Mouse (Mus musculus): Measurements from ENCODE around the gene Gdpd1. TPM values are rescaled to one million over a fixed set of nuclear protein-coding genes. Genes with fewer than 3 reads are reported as not detected.
A peak's percentile ranks its signal among the peaks of the same experiment; 100 is the strongest.

The Gdpd1 gene
- polyA plus RNA-seq, 1 experiment from 2014 or later: 54.8 TPM

- DNase-seq (ENCODE audit: low spot score): no peak
- Histone ChIP-seq H3K27me3 (ENCODE audit: control insufficient read depth, insufficient read depth, low read length) (no peaks in the 10 kb centered on the region), H3K36me3 (ENCODE audit: control insufficient read depth, insufficient read depth, low read length) (no peaks in the 10 kb centered on the region), H3K9ac (ENCODE audit: low read length) (peak within 1 kb of the TSS; percentile 78), H3K4me1 (replicated peaks; ENCODE audit: control insufficient read depth, insufficient read depth) (no peaks in the 10 kb centered on the region), H3K9me3 (ENCODE audit: control insufficient read depth, low read length) (no peaks in the 10 kb centered on the region), H3K27ac (replicated peaks) (peak within 1 kb of the TSS; percentile 88), H3K4me2 (replicated peaks; ENCODE audit: low read depth) (peak within 1 kb of the TSS; percentile 86), H3K4me3 (ENCODE audit: low read depth, low read length) (peak within 1 kb of the TSS; percentile 74)
- WGBS: under 1% methylated on average over 14 of the region's 14 CpGs
- no peak for TF ChIP-seq CTCF (IDR thresholded peaks at IDR 0.05; ENCODE audit: low read depth)
- no peak for ATAC-seq (ENCODE audit: low FRiP score, low TSS enrichment)
Measured at GRCm38 (mm10) chr11:87108409-87108754, 34.5 kb upstream of the Gdpd1 start, which contains the start of gene Prr11. Gene Prr11 (minus strand): TSS chr11:87108708.

- H3K27ac ChIP-seq (replicated peaks): peak overlapping the region; percentile 78
- H3K36me3 ChIP-seq (ENCODE audit: control insufficient read depth, insufficient read depth, low read length): no peaks in the 10 kb centered on the region; the same call in 1 of the 2 replicates
- WGBS: 51% methylated on average over 2 of the region's 2 CpGs
- ATAC-seq (ENCODE audit: low FRiP score, low TSS enrichment) (no peak), DNase-seq (ENCODE audit: low spot score) (no peak)
- peak overlapping the region; percentile 78; the same call in 1 of the 2 replicates for H3K9ac ChIP-seq (ENCODE audit: low read length)
- H3K4me2 ChIP-seq (replicated peaks; ENCODE audit: low read depth): peak overlapping the region; percentile 86
- peaks cover 7% of the 10 kb centered on the region; the same call in 1 of the 2 replicates for H3K4me1 ChIP-seq (replicated peaks; ENCODE audit: control insufficient read depth, insufficient read depth)
- H3K27me3 ChIP-seq (ENCODE audit: control insufficient read depth, insufficient read depth, low read length): no peaks in the 10 kb centered on the region
- H3K4me3 ChIP-seq (ENCODE audit: low read depth, low read length): peak overlapping the region; percentile 87
- no peaks in the 10 kb centered on the region for H3K9me3 ChIP-seq (ENCODE audit: control insufficient read depth, low read length)
- TF ChIP-seq EP300 (optimal IDR thresholded peaks at IDR 0.05) (no peak), CTCF (IDR thresholded peaks at IDR 0.05; ENCODE audit: low read depth) (no peak)
Measured at GRCm38 (mm10) chr11:87087142-87087541, 13.3 kb upstream of the Gdpd1 start.

DNA sequence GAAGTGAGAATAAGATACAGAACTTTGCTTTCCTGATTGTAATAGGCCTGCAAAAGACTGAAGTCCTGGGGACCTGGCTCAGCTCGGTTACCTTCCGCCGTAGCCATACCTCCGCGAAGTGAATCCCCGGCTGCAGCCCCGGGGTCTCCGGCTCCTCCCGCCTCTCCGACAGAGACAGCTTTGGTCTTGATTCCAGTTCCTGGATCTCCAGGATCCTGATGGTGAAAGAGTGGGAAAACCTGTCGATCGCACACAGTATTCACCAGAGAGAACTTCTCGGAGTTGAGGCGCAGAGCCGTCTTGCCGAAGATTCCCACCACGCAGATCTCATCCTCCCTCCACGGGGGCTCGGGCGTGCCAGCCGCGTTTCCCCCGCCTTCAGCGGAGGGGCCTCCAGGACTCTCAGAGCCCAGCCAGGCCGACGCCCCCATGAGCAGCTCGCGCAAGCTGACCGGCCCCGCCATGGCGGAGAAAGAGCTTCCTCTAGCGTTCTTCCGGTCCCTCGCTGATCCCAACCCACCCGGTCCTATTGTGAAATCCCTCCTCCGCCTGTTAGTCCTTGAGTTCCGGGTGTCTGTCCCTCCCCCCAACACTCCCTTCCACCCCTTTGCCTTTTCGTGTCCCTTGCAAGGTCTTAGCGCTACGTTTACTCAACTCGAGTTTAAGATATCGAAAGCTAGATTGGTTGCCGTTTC lies 12.6 kb upstream of the Gdpd1 start, which contains the start of gene Smg8:
Smg8 (minus strand) TSS at position 485 of the 695 bp plus-strand sequence.
- Histone ChIP-seq H3K27me3 (ENCODE audit: control insufficient read depth, insufficient read depth, low read length) (no peaks in the 10 kb centered on the region), H3K4me1 (replicated peaks; ENCODE audit: control insufficient read depth, insufficient read depth) (peaks cover 7% of the 10 kb centered on the region; the same call in 1 of the 2 replicates), H3K27ac (replicated peaks) (peak within 1 kb of the TSS; percentile 78), H3K4me3 (ENCODE audit: low read depth, low read length) (peak within 1 kb of the TSS; percentile 87), H3K4me2 (replicated peaks; ENCODE audit: low read depth) (peak within 1 kb of the TSS; percentile 86), H3K9me3 (ENCODE audit: control insufficient read depth, low read length) (no peaks in the 10 kb centered on the region), H3K36me3 (ENCODE audit: control insufficient read depth, insufficient read depth, low read length) (no peaks in the 10 kb centered on the region; the same call in 1 of the 2 replicates), H3K9ac (ENCODE audit: low read length) (peak within 1 kb of the TSS; percentile 78)
- ATAC-seq (ENCODE audit: low FRiP score, low TSS enrichment) (peak; percentile 93), DNase-seq (ENCODE audit: low spot score) (peak; percentile 89)
- under 1% methylated on average over 43 of the region's 43 CpGs for WGBS
- 0 out of 2 replicates have a peak, but pooled peaks have one; percentile 8 for TF ChIP-seq CTCF (IDR thresholded peaks at IDR 0.05; ENCODE audit: low read depth)
- TF ChIP-seq EP300 (optimal IDR thresholded peaks at IDR 0.05): no peak

- Histone ChIP-seq H3K27me3 (ENCODE audit: control insufficient read depth, insufficient read depth, low read length) (no peaks in the 10 kb centered on the region), H3K4me3 (ENCODE audit: low read depth, low read length) (peak overlapping the region; percentile 87), H3K36me3 (ENCODE audit: control insufficient read depth, insufficient read depth, low read length) (peaks cover under 1% of the 10 kb centered on the region), H3K9me3 (ENCODE audit: control insufficient read depth, low read length) (no peaks in the 10 kb centered on the region), H3K4me1 (replicated peaks; ENCODE audit: control insufficient read depth, insufficient read depth) (peaks cover 7% of the 10 kb centered on the region; the same call in 1 of the 2 replicates), H3K27ac (replicated peaks) (no peak overlapping the region), H3K9ac (ENCODE audit: low read length) (peak overlapping the region; percentile 78), H3K4me2 (replicated peaks; ENCODE audit: low read depth) (peak overlapping the region; percentile 86)
- TF ChIP-seq EP300 (optimal IDR thresholded peaks at IDR 0.05) (no peak), CTCF (IDR thresholded peaks at IDR 0.05; ENCODE audit: low read depth) (no peak)
- ATAC-seq (ENCODE audit: low FRiP score, low TSS enrichment): no peak
- WGBS: 69% methylated on average over 13 of the region's 13 CpGs
- DNase-seq (ENCODE audit: low spot score): no peak
Measured at GRCm38 (mm10) chr11:87085461-87085860, 11.6 kb upstream of the Gdpd1 start.

DNA sequence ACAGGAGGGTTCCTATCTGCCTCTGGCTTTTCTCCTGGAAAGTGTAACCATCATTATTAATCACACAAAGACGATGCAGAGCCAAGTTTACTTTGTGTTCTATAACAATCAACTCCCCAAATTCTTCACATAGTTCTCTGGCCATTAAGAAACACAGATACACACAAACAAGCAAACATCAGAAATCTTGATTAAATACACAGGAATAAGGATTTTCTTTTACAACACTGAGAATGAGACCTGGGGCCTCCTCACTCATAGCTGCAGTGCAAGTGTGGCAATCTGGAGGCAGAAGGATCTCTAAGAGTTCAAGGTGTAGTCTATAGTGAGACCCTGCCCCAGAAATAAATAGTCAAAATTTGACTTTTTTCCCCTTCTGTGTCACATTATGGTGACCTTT lies 9.8 kb upstream of the Gdpd1 start:
- TF ChIP-seq EP300 (optimal IDR thresholded peaks at IDR 0.05): no peak
- TF ChIP-seq CTCF (IDR thresholded peaks at IDR 0.05; ENCODE audit: low read depth): no peak
- Histone ChIP-seq H3K4me1 (replicated peaks; ENCODE audit: control insufficient read depth, insufficient read depth) (peaks cover 7% of the 10 kb centered on the region; the same call in 1 of the 2 replicates), H3K9me3 (ENCODE audit: control insufficient read depth, low read length) (no peaks in the 10 kb centered on the region), H3K4me3 (ENCODE audit: low read depth, low read length) (no peak overlapping the region), H3K27me3 (ENCODE audit: control insufficient read depth, insufficient read depth, low read length) (no peaks in the 10 kb centered on the region), H3K4me2 (replicated peaks; ENCODE audit: low read depth) (no peak overlapping the region), H3K9ac (ENCODE audit: low read length) (no peak overlapping the region), H3K36me3 (ENCODE audit: control insufficient read depth, insufficient read depth, low read length) (peaks cover 11% of the 10 kb centered on the region), H3K27ac (replicated peaks) (no peak overlapping the region)
- WGBS: 47% methylated on average over 1 of the region's 1 CpGs
- no peak for DNase-seq (ENCODE audit: low spot score)
- ATAC-seq (ENCODE audit: low FRiP score, low TSS enrichment): no peak

GRCm38 (mm10) chr11:87073343-87073865 lies 458 bp downstream of the Gdpd1 start:
- 2% methylated on average over 24 of the region's 24 CpGs for WGBS
- Histone ChIP-seq H3K9me3 (ENCODE audit: control insufficient read depth, low read length) (no peaks in the 10 kb centered on the region), H3K4me2 (replicated peaks; ENCODE audit: low read depth) (peak overlapping the region; percentile 99), H3K36me3 (ENCODE audit: control insufficient read depth, insufficient read depth, low read length) (peaks cover 7% of the 10 kb centered on the region), H3K27me3 (ENCODE audit: control insufficient read depth, insufficient read depth, low read length) (no peaks in the 10 kb centered on the region), H3K4me1 (replicated peaks; ENCODE audit: control insufficient read depth, insufficient read depth) (no peaks in the 10 kb centered on the region), H3K9ac (ENCODE audit: low read length) (peak overlapping the region; percentile 70), H3K4me3 (ENCODE audit: low read depth, low read length) (peak overlapping the region; percentile 65), H3K27ac (replicated peaks) (peak overlapping the region; percentile 69)
- TF ChIP-seq CTCF (IDR thresholded peaks at IDR 0.05; ENCODE audit: low read depth): peak; percentile 71
- no peak for TF ChIP-seq EP300 (optimal IDR thresholded peaks at IDR 0.05)
- ATAC-seq (ENCODE audit: low FRiP score, low TSS enrichment): peak; percentile 76
- DNase-seq (ENCODE audit: low spot score): peak; percentile 80
